Mouse (Mus musculus): ENCODE measurements around the gene Slc39a13.

GRCm38 (mm10) chr2:91081775-91082695 is 11.8 kb upstream of the Slc39a13 start, which contains the start of gene Spi1:
- TF ChIP-seq TAL1 (IDR thresholded peaks at IDR 0.05; ENCODE audit: low read length) (no peak), GATA1 (IDR thresholded peaks at IDR 0.05; ENCODE audit: low read length) (no peak)
